9 mouse cellular contexts compared by ENCODE assay signal in the genomic region with DNA sequence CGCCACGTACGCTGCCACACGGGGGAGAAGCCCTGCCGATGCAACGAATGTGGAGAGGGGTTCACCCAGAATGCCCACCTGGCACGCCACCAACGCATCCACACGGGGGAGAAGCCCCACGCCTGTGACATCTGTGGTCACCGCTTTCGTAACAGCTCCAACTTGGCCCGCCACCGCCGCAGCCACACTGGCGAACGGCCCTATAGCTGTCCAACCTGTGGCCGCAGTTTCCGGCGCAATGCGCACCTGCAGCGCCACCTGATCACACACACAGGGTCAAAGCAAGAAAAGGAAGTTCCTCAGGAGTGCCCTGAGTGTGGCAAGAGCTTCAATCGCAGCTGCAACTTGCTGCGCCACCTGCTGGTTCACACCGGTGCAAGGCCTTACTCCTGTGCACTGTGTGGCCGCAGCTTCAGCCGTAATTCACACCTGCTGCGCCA. TPM values are rescaled to one million over a fixed set of nuclear protein-coding genes. Genes with fewer than 3 reads are reported as not detected.
DNase-seq lines count a peak whose midpoint lies in the region; ATAC-seq and TF ChIP-seq lines count a peak whose summit lies in the region.
"Had no signal": no experiment of that assay in that cellular context is flagged by ENCODE, and none has a peak within 500 bp of the region (broad histone marks: within the 10 kb centered on the region; RNA-seq: fewer than 3 reads in every experiment).

No protein-coding gene starts in this region.

- TF ChIP-seq CTCF in testis, adult 2 months (IDR thresholded peaks at IDR 0.05; ENCODE audit: control insufficient read depth, insufficient read depth, insufficient replicate concordance, low read depth, low read length), result peak; percentile 76; the same call in 1 of the 2 replicates

- no peak overlapping the region for H3K4me2 ChIP-seq in hindbrain, embryonic 13.5 days
- no peak overlapping the region for H3K4me2 ChIP-seq in heart, embryonic 12.5 days
- no peak overlapping the region for H3K4me2 ChIP-seq in midbrain, embryonic 13.5 days (replicated peaks)
- H3K4me2 ChIP-seq: liver, embryonic 13.5 days had no signal

- H3K4me3 ChIP-seq in hindbrain, embryonic 10.5 days, result no peak overlapping the region
- H3K4me3 ChIP-seq in hindbrain, embryonic 13.5 days, result no peak overlapping the region
- peak overlapping the region; percentile 12 to 17; a peak in 2 of 4 replicates for H3K4me3 ChIP-seq in ES-E14 (ENCODE audit: insufficient read depth in 1 of 2, low read depth in 1 of 2, low read length in 2 of 2, poor library complexity in 1 of 2, severe bottlenecking in 1 of 2)
- no peak overlapping the region for H3K4me3 ChIP-seq in heart, embryonic 12.5 days
- H3K4me3 ChIP-seq in midbrain, embryonic 13.5 days (replicated peaks), result no peak overlapping the region
- peak overlapping the region; percentile 30 for H3K4me3 ChIP-seq in testis, adult 2 months (ENCODE audit: control insufficient read depth, low read depth, low read length)
- H3K4me3 ChIP-seq: liver, embryonic 13.5 days had no signal

- H3K9me3 ChIP-seq in hindbrain, embryonic 10.5 days, result no peaks in the 10 kb centered on the region
- no peaks in the 10 kb centered on the region for H3K9me3 ChIP-seq in hindbrain, embryonic 13.5 days
- H3K9me3 ChIP-seq in ES-E14 (ENCODE audit: control insufficient read depth, insufficient read depth, low read depth, low read length), result no peaks in the 10 kb centered on the region
- no peaks in the 10 kb centered on the region for H3K9me3 ChIP-seq in heart, embryonic 12.5 days (replicated peaks)
- H3K9me3 ChIP-seq in midbrain, embryonic 13.5 days, result no peaks in the 10 kb centered on the region
- H3K9me3 ChIP-seq: liver, embryonic 13.5 days had no signal

- no peaks in the 10 kb centered on the region for H3K4me1 ChIP-seq in hindbrain, embryonic 10.5 days (replicated peaks)
- H3K4me1 ChIP-seq in hindbrain, embryonic 13.5 days (replicated peaks), result no peaks in the 10 kb centered on the region
- peaks cover 0 to 13% of the 10 kb centered on the region in 2 experiments; a peak in 1 of 4 replicates for H3K4me1 ChIP-seq in ES-E14 (ENCODE audit: control insufficient read depth in 2 of 2, insufficient read depth in 2 of 2, low read length in 2 of 2, poor library complexity in 1 of 2)
- H3K4me1 ChIP-seq in heart, embryonic 12.5 days (replicated peaks), result no peaks in the 10 kb centered on the region
- H3K4me1 ChIP-seq in midbrain, embryonic 13.5 days (replicated peaks), result no peaks in the 10 kb centered on the region
- peaks cover 7% of the 10 kb centered on the region for H3K4me1 ChIP-seq in testis, adult 2 months (ENCODE audit: control insufficient read depth, insufficient read depth, low read length)
- H3K4me1 ChIP-seq: liver, embryonic 13.5 days had no signal

- ATAC-seq in hindbrain, embryonic 13.5 days (ENCODE audit: low FRiP score), result no peak
- peak; percentile 39; the same call in 1 of the 2 replicates for ATAC-seq in heart, embryonic 12.5 days (ENCODE audit: insufficient number of reproducible peaks, low FRiP score)
- 0 out of 2 replicates have a peak, but pooled peaks have one; percentile 43 for ATAC-seq in midbrain, embryonic 13.5 days

- no peak overlapping the region for H3K9ac ChIP-seq in hindbrain, embryonic 13.5 days
- H3K9ac ChIP-seq in ES-E14 (ENCODE audit: insufficient read depth, low read depth, low read length, poor library complexity, severe bottlenecking), result no peak overlapping the region; the same call in 1 of the 2 replicates
- no peak overlapping the region for H3K9ac ChIP-seq in heart, embryonic 12.5 days
- no peak overlapping the region for H3K9ac ChIP-seq in midbrain, embryonic 13.5 days (replicated peaks)
- H3K9ac ChIP-seq: liver, embryonic 13.5 days had no signal

- DNase-seq in hindbrain, embryonic 10.5 days (ENCODE audit: low spot score), result peak; percentile 38
- DNase-seq in ES-E14 (ENCODE audit: low read depth, low spot score), result peak; percentile 70
- DNase-seq in cerebellum, adult 9-10 months, result peak; percentile 76
- DNase-seq in kidney, postnatal 36 days, result peak; percentile 57 to 89
- DNase-seq: liver, embryonic 13.5 days had no signal

- TF ChIP-seq POLR2A in testis, adult 2 months (IDR thresholded peaks at IDR 0.05; ENCODE audit: control insufficient read depth, low read depth, low read length), result no peak

- 89% methylated on average over 28 of the region's 28 CpGs for WGBS in hindbrain, embryonic 10.5 days
- WGBS in hindbrain, embryonic 13.5 days, result 85% methylated on average over 28 of the region's 28 CpGs
- 82% methylated on average over 28 of the region's 28 CpGs for WGBS in heart, embryonic 12.5 days
- 88% methylated on average over 28 of the region's 28 CpGs for WGBS in midbrain, embryonic 13.5 days

- in situ Hi-C loops in ES-E14 (cut with MboI; ENCODE audit: low sequenced_read_pairs in 2 of 2, unreplicated experiment in 2 of 2), result no loop called here

- no peaks in the 10 kb centered on the region for H3K36me3 ChIP-seq in hindbrain, embryonic 10.5 days
- no peaks in the 10 kb centered on the region for H3K36me3 ChIP-seq in hindbrain, embryonic 13.5 days
- peaks cover 51% of the 10 kb centered on the region for H3K36me3 ChIP-seq in ES-E14 (ENCODE audit: control insufficient read depth, insufficient read depth, low read length, poor library complexity, severe bottlenecking)
- no peaks in the 10 kb centered on the region for H3K36me3 ChIP-seq in heart, embryonic 12.5 days
- no peaks in the 10 kb centered on the region for H3K36me3 ChIP-seq in midbrain, embryonic 13.5 days
- no peaks in the 10 kb centered on the region for H3K36me3 ChIP-seq in testis, adult 2 months (ENCODE audit: control insufficient read depth, insufficient read depth, low read length)
- H3K36me3 ChIP-seq: liver, embryonic 13.5 days had no signal

- H3K27me3 ChIP-seq in hindbrain, embryonic 10.5 days (ENCODE audit: insufficient read depth, poor library complexity, severe bottlenecking), result no peaks in the 10 kb centered on the region
- no peaks in the 10 kb centered on the region for H3K27me3 ChIP-seq in hindbrain, embryonic 13.5 days
- no peaks in the 10 kb centered on the region for H3K27me3 ChIP-seq in heart, embryonic 12.5 days (replicated peaks)
- H3K27me3 ChIP-seq in midbrain, embryonic 13.5 days, result no peaks in the 10 kb centered on the region
- H3K27me3 ChIP-seq in testis, adult 2 months (ENCODE audit: control insufficient read depth, insufficient read depth, low read length), result no peaks in the 10 kb centered on the region
- H3K27me3 ChIP-seq: liver, embryonic 13.5 days had no signal

- H3K27ac ChIP-seq in hindbrain, embryonic 10.5 days, result no peak overlapping the region
- no peak overlapping the region for H3K27ac ChIP-seq in hindbrain, embryonic 13.5 days
- no peak overlapping the region for H3K27ac ChIP-seq in ES-E14 (ENCODE audit: insufficient read depth, low read depth, low read length, poor library complexity, severe bottlenecking)
- H3K27ac ChIP-seq in heart, embryonic 12.5 days (ENCODE audit: poor library complexity, severe bottlenecking), result no peak overlapping the region
- no peak overlapping the region for H3K27ac ChIP-seq in midbrain, embryonic 13.5 days
- H3K27ac ChIP-seq in testis, adult 2 months (ENCODE audit: control insufficient read depth, insufficient read depth, low read depth, low read length), result no peak overlapping the region
- H3K27ac ChIP-seq: liver, embryonic 13.5 days had no signal

TF ChIP-seq in ES-E14, 5 proteins besides CTCF, POLR2A, EP300 and RAD21 (continues in another document):
- TF ChIP-seq ZC3H11A (IDR thresholded peaks at IDR 0.05; ENCODE audit: borderline replicate concordance, low read depth, low read length), result peak; percentile 42; the same call in 1 of the 2 replicates

RNA-seq across cellular contexts. Expression of a gene that starts 9.7 kb away (rescaled TPM):
- 0.92 and 0.94 TPM in 2 replicates for polyA plus RNA-seq in hindbrain, embryonic 10.5 days (2016; fragmentation: Nextera tagmentation; extraction: Ambion mirVana)
- polyA plus RNA-seq in hindbrain, embryonic 13.5 days (2015; fragmentation: Nextera tagmentation; extraction: Ambion mirVana), result 0.13 and 0.22 TPM in 2 replicates
- total RNA-seq in ES-E14 (2012; rRNA removed), result 62.5 and 93.1 TPM in 2 replicates
- not detected in 2 replicates for polyA plus RNA-seq in heart, embryonic 12.5 days (2016; fragmentation: Nextera tagmentation; extraction: Ambion mirVana)
- not detected in 2 replicates for polyA plus RNA-seq in midbrain, embryonic 13.5 days (2015; fragmentation: Nextera tagmentation; extraction: Ambion mirVana)
- 4.5 and 4.9 TPM in 2 replicates for polyA plus RNA-seq in testis, adult 2 months (2012; rRNA removed)
- polyA plus RNA-seq: liver, embryonic 13.5 days had no signal

RNA-seq across cellular contexts. Expression of a gene that starts 11.1 kb away (rescaled TPM):
- 22.5 and 23.4 TPM in 2 replicates for polyA plus RNA-seq in hindbrain, embryonic 10.5 days (2016; fragmentation: Nextera tagmentation; extraction: Ambion mirVana)
- polyA plus RNA-seq in hindbrain, embryonic 13.5 days (2015; fragmentation: Nextera tagmentation; extraction: Ambion mirVana), result 28.2 and 28.3 TPM in 2 replicates
- 19.9 and 26.9 TPM in 2 replicates for total RNA-seq in ES-E14 (2012; rRNA removed)
- 9.1 and 10.7 TPM in 2 replicates for polyA plus RNA-seq in heart, embryonic 12.5 days (2016; fragmentation: Nextera tagmentation; extraction: Ambion mirVana)
- 26.6 and 28.7 TPM in 2 replicates for polyA plus RNA-seq in midbrain, embryonic 13.5 days (2015; fragmentation: Nextera tagmentation; extraction: Ambion mirVana)
- 45.3 and 57.6 TPM in 2 replicates for polyA plus RNA-seq in testis, adult 2 months (2012; rRNA removed)

RNA-seq across cellular contexts. Expression of a gene that starts 34.7 kb away (rescaled TPM):
- 1.00 and 1.4 TPM in 2 replicates for polyA plus RNA-seq in hindbrain, embryonic 10.5 days (2016; fragmentation: Nextera tagmentation; extraction: Ambion mirVana)
- 1.2 and 1.7 TPM in 2 replicates for polyA plus RNA-seq in hindbrain, embryonic 13.5 days (2015; fragmentation: Nextera tagmentation; extraction: Ambion mirVana)
- 4.7 and 4.9 TPM in 2 replicates for total RNA-seq in ES-E14 (2012; rRNA removed)
- 0.42 and 0.75 TPM in 2 replicates for polyA plus RNA-seq in heart, embryonic 12.5 days (2016; fragmentation: Nextera tagmentation; extraction: Ambion mirVana)
- polyA plus RNA-seq in midbrain, embryonic 13.5 days (2015; fragmentation: Nextera tagmentation; extraction: Ambion mirVana), result 1.1 TPM in 2 replicates
- 0.35 and 0.36 TPM in 2 replicates for polyA plus RNA-seq in testis, adult 2 months (2012; rRNA removed)

RNA-seq across cellular contexts. Expression of a gene that starts 46.3 kb away (rescaled TPM):
- 25.3 and 27.5 TPM in 2 replicates for polyA plus RNA-seq in hindbrain, embryonic 10.5 days (2016; fragmentation: Nextera tagmentation; extraction: Ambion mirVana)
- polyA plus RNA-seq in hindbrain, embryonic 13.5 days (2015; fragmentation: Nextera tagmentation; extraction: Ambion mirVana), result 17.7 and 18.2 TPM in 2 replicates
- 8.4 and 8.8 TPM in 2 replicates for total RNA-seq in ES-E14 (2012; rRNA removed)
- polyA plus RNA-seq in heart, embryonic 12.5 days (2016; fragmentation: Nextera tagmentation; extraction: Ambion mirVana), result 14.1 and 16.9 TPM in 2 replicates
- 18.0 and 20.4 TPM in 2 replicates for polyA plus RNA-seq in midbrain, embryonic 13.5 days (2015; fragmentation: Nextera tagmentation; extraction: Ambion mirVana)
- polyA plus RNA-seq in testis, adult 2 months (2012; rRNA removed), result 3.5 and 3.7 TPM in 2 replicates

RNA-seq across cellular contexts. Expression of a gene that starts 49.9 kb away (rescaled TPM):
- 0.41 and 0.51 TPM in 2 replicates for polyA plus RNA-seq in hindbrain, embryonic 10.5 days (2016; fragmentation: Nextera tagmentation; extraction: Ambion mirVana)
- 0.10 TPM in 1 of 2 replicates, not detected in the other for polyA plus RNA-seq in hindbrain, embryonic 13.5 days (2015; fragmentation: Nextera tagmentation; extraction: Ambion mirVana)
- total RNA-seq in ES-E14 (2012; rRNA removed), result 1.1 and 2.9 TPM in 2 replicates
- polyA plus RNA-seq in heart, embryonic 12.5 days (2016; fragmentation: Nextera tagmentation; extraction: Ambion mirVana), result 0.36 TPM in 1 of 2 replicates, not detected in the other
- polyA plus RNA-seq in midbrain, embryonic 13.5 days (2015; fragmentation: Nextera tagmentation; extraction: Ambion mirVana), result 0.16 TPM in 1 of 2 replicates, not detected in the other
- polyA plus RNA-seq in testis, adult 2 months (2012; rRNA removed), result 1.0 and 1.5 TPM in 2 replicates

Comparison
In these comparisons a context has a peak if more than half of its experiments do, and no peak if none do; other contexts are left out.
1. H3K4me3 ChIP-seq: peak in ES-E14 (2 of 2) and testis, adult 2 months (single experiment); none in hindbrain, embryonic 10.5 days (single experiment), hindbrain, embryonic 13.5 days (single experiment), heart, embryonic 12.5 days (single experiment) and midbrain, embryonic 13.5 days (single experiment).
2. Peak in every context shown above with its lines, with median percentiles within 50 percentile points of each other: DNase-seq.